Mouse (Mus musculus) testis, adult 2 months (tissue): ENCODE data around the gene Slc30a4.

Source experiments
- CTCF ChIP-seq: fragments of 200-500 bp; IDR thresholded peaks from 2 replicates; pipeline ENCODE4 v1.5.1; 2012; ENCODE audit warnings: low read depth, mild to moderate bottlenecking, inconsistent platforms, low read length, moderate library complexity; ENCODE audit not compliant: control insufficient read depth, insufficient read depth, insufficient replicate concordance
- POLR2A ChIP-seq: fragments of 200-500 bp; IDR thresholded peaks from 2 replicates; pipeline ENCODE4 v1.6.1; 2012; ENCODE audit warnings: low read depth, mild to moderate bottlenecking, inconsistent platforms, low read length, moderate library complexity; ENCODE audit not compliant: control insufficient read depth

GRCm38 (mm10) chr2:122683641-122684040 lies 18.8 kb downstream of the Slc30a4 start:
- TF ChIP-seq CTCF: no peak
- TF ChIP-seq POLR2A: no peak
